Mouse (Mus musculus) heart, embryonic 12.5 days (tissue): ENCODE measurements around the gene Zbtb48. TPM values are rescaled to one million over a fixed set of nuclear protein-coding genes. Genes with fewer than 3 reads are reported as not detected.

Source experiments
- ATAC-seq: fragments of 200-750 bp; cut with Nextera tagmentation; 2 replicates; pipeline ENCODE4 v1.8.0; 2017; ENCODE audit warnings: moderate TSS enrichment, moderate library complexity; ENCODE audit not compliant: insufficient number of reproducible peaks, low FRiP score
- H3K27ac ChIP-seq: fragments of 300-500 bp; sonication (generic); 2 replicates; pipeline ENCODE4 v1.5.1; 2016; ENCODE audit warnings: mild to moderate bottlenecking, moderate library complexity; ENCODE audit not compliant: poor library complexity, severe bottlenecking
- H3K27me3 ChIP-seq: fragments of 300-500 bp; sonication (generic); replicated peaks from 2 replicates; pipeline ENCODE4 v1.6.1; 2016; ENCODE audit warnings: mild to moderate bottlenecking, moderate library complexity
- H3K36me3 ChIP-seq: fragments of 300-500 bp; sonication (generic); 2 replicates; pipeline ENCODE4 v1.6.1; 2016; ENCODE audit warnings: mild to moderate bottlenecking, moderate library complexity
- H3K4me1 ChIP-seq: fragments of 300-500 bp; sonication (generic); replicated peaks from 2 replicates; pipeline ENCODE4 v1.6.1; 2016; ENCODE audit warnings: mild to moderate bottlenecking
- H3K4me2 ChIP-seq: fragments of 300-500 bp; sonication (generic); 2 replicates; pipeline ENCODE4 v1.6.1; 2016; ENCODE audit warnings: mild to moderate bottlenecking, moderate library complexity
- H3K4me3 ChIP-seq: fragments of 300-500 bp; sonication (generic); 2 replicates; pipeline ENCODE4 v1.5.1; 2016; ENCODE audit warnings: mild to moderate bottlenecking
- H3K9ac ChIP-seq: fragments of 300-500 bp; sonication (generic); 2 replicates; pipeline ENCODE4 v1.6.1; 2016; ENCODE audit warnings: mild to moderate bottlenecking, moderate library complexity
- H3K9me3 ChIP-seq: fragments of 300-500 bp; sonication (generic); replicated peaks from 2 replicates; pipeline ENCODE4 v1.6.1; 2016; ENCODE audit warnings: mild to moderate bottlenecking, moderate library complexity
- WGBS: fragments of 180-500 bp; shearing (Covaris S2); methylation state at CpG from one replicate; pipeline ENCODE4 v1.1.7; 2016; 5-methylcytosine and 5-hydroxymethylcytosine counted together
- polyA plus RNA-seq: library from polyadenylated mRNA; unstranded; fragments of >200 nt; fragmentation: Nextera tagmentation; extraction: Ambion mirVana; gene quantifications from 2 replicates; pipeline ENCODE4 v1.2.1, GENCODE M21; 2016

The Zbtb48 gene
- polyA plus RNA-seq, 1 experiment from 2014 or later = 13.9 TPM

DNA sequence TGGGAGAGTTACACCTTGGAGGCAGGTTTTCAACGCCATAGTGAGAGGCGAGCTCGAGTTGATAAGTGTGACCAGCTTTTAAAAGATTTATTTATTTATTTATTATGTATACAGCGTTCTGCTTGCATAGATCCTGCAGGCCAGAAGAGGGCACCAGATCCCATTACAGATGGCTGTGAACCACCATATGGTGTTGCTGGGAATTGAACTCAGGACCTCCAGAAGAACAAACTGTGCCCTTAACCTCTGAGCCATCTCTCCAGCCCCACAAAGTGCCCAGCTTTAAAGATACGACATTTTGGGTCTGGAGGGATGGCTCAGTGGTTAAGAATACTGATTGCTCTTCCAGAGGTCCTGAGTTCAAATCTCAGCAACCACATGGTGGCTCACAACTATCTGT, 1.6 kb upstream of the Zbtb48 start:
- Histone ChIP-seq H3K36me3 (peaks cover 8% of the 10 kb centered on the region), H3K4me1 (peaks cover 41% of the 10 kb centered on the region), H3K9ac (no peak overlapping the region), H3K9me3 (no peaks in the 10 kb centered on the region), H3K4me2 (no peak overlapping the region), H3K4me3 (no peak overlapping the region), H3K27me3 (peaks cover 30% of the 10 kb centered on the region), H3K27ac (no peak overlapping the region)
- 36% methylated on average over 5 of the region's 5 CpGs for WGBS
- ATAC-seq = no peak

DNA sequence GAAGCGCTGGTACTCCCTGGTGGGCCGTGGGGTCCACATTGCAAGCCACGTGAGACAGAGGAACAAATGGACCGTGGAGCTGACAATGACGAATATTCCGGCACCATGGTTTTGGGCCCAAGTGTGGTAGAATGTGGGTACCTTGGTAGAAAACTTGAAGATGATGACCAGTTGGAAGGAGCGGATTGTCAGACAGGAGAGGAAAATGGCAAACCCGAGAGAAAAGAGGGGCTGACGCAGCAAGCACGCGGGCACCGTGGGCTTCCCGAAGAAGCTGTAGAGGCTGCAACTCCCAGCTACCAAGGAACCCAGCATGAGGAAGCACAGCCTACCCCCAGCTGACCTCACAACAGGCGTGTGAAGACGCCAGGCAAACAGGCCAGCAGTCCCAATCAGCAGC, 985 bp upstream of the Zbtb48 start:
- no peak overlapping the region for H3K27ac ChIP-seq
- peaks cover 11% of the 10 kb centered on the region for H3K36me3 ChIP-seq
- H3K9me3 ChIP-seq = no peaks in the 10 kb centered on the region
- peak overlapping the region; percentile 79 for H3K4me3 ChIP-seq
- peak overlapping the region; percentile 95 for H3K4me2 ChIP-seq
- ATAC-seq = no peak
- H3K27me3 ChIP-seq = peaks cover 24% of the 10 kb centered on the region
- 63% methylated on average over 15 of the region's 15 CpGs for WGBS
- peak overlapping the region; percentile 73 for H3K9ac ChIP-seq
- peaks cover 41% of the 10 kb centered on the region for H3K4me1 ChIP-seq

DNA sequence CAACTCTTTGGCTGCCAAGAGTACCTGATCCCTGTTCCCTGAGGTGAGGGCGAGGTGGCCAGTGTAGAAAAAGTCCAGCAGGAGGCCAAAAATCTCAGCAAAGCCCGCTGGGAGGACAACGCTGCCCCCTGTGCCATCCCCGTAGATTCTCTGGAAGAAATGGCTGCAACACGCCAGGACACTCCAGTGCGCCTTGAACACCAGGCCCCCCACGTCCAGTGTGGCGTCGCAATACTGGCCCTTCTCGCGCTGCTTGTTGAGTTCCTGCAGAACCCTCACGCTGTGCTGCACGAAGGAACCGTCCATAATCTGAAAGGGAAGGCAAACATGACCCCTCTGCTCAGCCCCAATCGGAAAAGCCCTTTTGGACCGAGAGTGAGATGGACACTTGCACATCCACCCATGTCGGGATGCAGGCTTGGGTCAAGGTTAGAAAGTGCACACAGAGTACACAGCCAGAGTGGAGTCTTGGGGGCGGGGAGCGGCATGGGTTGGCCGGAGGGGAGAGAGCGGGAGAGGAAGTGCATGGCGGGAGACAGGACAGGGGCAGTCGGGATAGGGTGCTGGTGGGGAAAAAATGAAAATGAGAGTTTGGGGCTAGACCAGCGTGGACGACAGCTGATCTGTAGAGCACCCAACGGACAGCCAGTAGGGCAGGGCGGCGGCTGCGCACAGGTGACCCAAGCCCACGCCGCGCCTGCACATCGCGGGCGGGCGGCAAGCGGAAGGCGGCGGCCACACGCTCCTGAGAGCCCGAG, 541 bp downstream of the Zbtb48 start:
- no peaks in the 10 kb centered on the region for H3K9me3 ChIP-seq
- peaks cover 26% of the 10 kb centered on the region for H3K36me3 ChIP-seq
- peak overlapping the region; percentile 79 for H3K4me3 ChIP-seq
- H3K4me1 ChIP-seq = peaks cover 44% of the 10 kb centered on the region
- H3K27me3 ChIP-seq = peaks cover 11% of the 10 kb centered on the region
- H3K27ac ChIP-seq = peak overlapping the region; percentile 59; the same call in 1 of the 2 replicates
- peak; percentile 71 for ATAC-seq
- H3K9ac ChIP-seq = peak overlapping the region; percentile 91
- 2% methylated on average over 41 of the region's 41 CpGs for WGBS
- peak overlapping the region; percentile 95 for H3K4me2 ChIP-seq

DNA sequence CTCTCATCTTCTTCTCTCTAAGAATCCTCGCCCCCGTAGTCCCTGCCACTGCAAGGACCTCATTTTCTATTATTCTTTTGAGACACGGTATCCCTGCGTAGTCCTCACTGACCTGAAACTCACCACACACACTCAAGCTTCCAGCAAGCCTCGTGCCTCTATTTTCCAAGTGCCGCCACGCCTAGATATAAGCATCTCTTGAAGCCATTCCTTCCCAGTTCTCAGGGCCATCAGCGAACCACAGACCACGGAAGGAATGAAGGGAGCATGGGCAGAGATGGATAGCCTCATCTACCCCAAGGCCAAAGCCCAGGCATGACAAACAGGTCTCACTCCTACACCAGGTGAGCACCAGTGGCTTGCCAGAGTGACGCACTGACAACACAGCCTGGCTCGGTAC, 2.9 kb downstream of the Zbtb48 start:
- Histone ChIP-seq H3K4me2 (no peak overlapping the region), H3K9ac (no peak overlapping the region), H3K36me3 (peaks cover 50% of the 10 kb centered on the region), H3K4me3 (no peak overlapping the region), H3K27me3 (no peaks in the 10 kb centered on the region), H3K9me3 (no peaks in the 10 kb centered on the region), H3K27ac (no peak overlapping the region), H3K4me1 (peaks cover 41% of the 10 kb centered on the region)
- ATAC-seq = no peak
- WGBS = 87% methylated on average over 11 of the region's 11 CpGs

DNA sequence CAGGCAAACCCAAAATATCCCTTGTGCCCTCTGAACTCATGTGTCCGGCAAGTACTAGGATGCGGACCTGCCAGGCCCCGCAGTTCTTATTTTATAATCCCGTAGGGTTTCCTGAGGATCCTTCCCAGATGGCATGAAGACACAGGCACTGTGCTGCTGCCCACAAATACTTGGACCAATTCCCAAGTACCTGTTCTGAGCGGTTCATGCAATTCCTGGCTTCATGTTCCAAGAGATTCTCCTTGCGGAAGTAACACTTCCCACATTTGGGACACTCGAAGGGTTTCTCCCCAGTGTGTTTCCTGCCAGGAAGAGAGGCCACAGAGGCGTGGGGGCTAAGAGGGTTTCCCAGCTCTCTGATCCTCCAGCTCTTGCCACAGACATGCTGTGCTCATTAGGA, 5.0 kb downstream of the Zbtb48 start:
- no peak overlapping the region for H3K27ac ChIP-seq
- H3K36me3 ChIP-seq = peaks cover 69% of the 10 kb centered on the region
- no peak overlapping the region for H3K9ac ChIP-seq
- H3K9me3 ChIP-seq = no peaks in the 10 kb centered on the region
- 82% methylated on average over 8 of the region's 8 CpGs for WGBS
- no peaks in the 10 kb centered on the region for H3K27me3 ChIP-seq
- no peak for ATAC-seq
- peaks cover 30% of the 10 kb centered on the region for H3K4me1 ChIP-seq
- no peak overlapping the region for H3K4me2 ChIP-seq
- H3K4me3 ChIP-seq = no peak overlapping the region

DNA sequence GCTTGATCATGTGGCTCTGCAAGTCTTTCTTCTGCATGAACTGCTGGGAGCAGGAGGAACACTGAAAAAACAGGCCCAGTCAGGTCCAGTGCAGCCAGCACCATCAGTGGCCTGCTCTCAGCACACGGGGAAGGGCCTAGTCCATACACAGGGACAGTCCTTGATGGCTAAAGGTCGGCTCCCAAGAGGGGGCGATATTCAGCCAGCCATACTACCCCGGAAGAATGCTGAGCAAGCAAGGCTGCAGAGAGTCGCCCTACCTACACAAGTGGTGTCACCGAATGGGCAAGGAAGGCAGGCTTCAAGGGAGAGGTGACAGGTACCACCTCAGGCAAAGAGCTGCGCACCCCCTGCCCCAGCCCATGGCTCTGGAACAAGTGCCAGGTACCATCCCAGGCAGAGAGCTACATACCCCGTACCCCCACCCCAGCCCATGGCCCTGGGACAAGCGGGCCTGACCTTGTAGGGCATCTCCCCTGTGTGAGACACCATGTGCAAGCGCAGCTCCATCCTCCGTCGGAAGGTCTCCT, 5.8 kb downstream of the Zbtb48 start:
- Histone ChIP-seq H3K27me3 (no peaks in the 10 kb centered on the region), H3K4me2 (no peak overlapping the region), H3K27ac (no peak overlapping the region), H3K9ac (no peak overlapping the region), H3K36me3 (peaks cover 78% of the 10 kb centered on the region), H3K4me1 (peaks cover 26% of the 10 kb centered on the region), H3K9me3 (no peaks in the 10 kb centered on the region), H3K4me3 (no peak overlapping the region)
- ATAC-seq = no peak
- 74% methylated on average over 12 of the region's 12 CpGs for WGBS

DNA sequence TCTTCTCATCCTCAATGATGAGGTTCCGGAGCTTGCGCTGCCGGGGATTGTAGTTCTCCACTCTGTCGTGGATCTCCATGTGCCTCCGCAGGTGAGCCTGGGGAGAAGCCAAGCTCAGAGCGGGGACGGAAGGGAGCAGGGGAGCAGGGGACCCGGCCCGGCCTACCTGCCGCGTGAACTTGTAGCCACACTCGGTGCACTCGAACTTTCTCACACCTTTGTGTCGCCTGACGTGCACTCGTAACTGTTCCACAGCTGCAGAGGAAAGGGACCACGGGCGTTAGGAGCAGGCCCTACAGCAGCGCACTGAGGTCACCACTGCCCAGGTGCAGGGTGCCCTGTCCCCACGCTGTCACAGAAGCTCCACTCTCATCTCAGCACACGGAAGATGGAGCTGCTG, 7.4 kb downstream of the Zbtb48 start:
- Histone ChIP-seq H3K4me2 (no peak overlapping the region), H3K27ac (no peak overlapping the region), H3K4me1 (peaks cover 10% of the 10 kb centered on the region), H3K4me3 (no peak overlapping the region), H3K9me3 (no peaks in the 10 kb centered on the region), H3K9ac (no peak overlapping the region), H3K27me3 (no peaks in the 10 kb centered on the region), H3K36me3 (peaks cover 93% of the 10 kb centered on the region)
- 91% methylated on average over 21 of the region's 21 CpGs for WGBS
- no peak for ATAC-seq

DNA sequence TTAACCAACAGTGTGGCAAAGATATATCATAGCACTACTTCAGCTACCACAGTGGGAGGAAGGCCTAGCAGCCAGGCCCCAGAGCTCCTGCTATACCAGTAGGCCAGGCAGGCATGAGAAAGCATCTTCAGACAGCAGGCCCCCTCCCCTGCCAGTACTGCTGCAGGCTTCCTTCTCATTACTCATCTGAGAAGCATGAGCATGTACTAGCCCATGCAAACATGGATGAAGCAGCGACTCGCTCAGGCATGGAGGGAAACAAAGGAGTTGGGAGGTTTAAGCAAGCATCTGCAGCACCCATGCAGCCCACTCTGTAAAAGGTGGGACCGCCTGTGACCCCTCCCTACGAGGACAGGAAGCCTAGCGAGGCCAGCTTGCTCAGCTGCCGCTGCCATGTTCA, 8.4 kb downstream of the Zbtb48 start:
- no peak overlapping the region for H3K4me3 ChIP-seq
- H3K4me1 ChIP-seq = peaks cover 5% of the 10 kb centered on the region
- no peaks in the 10 kb centered on the region for H3K27me3 ChIP-seq
- H3K4me2 ChIP-seq = no peak overlapping the region
- no peaks in the 10 kb centered on the region for H3K9me3 ChIP-seq
- ATAC-seq = no peak
- 76% methylated on average over 6 of the region's 6 CpGs for WGBS
- H3K9ac ChIP-seq = no peak overlapping the region
- peaks cover 95% of the 10 kb centered on the region for H3K36me3 ChIP-seq
- H3K27ac ChIP-seq = no peak overlapping the region

DNA sequence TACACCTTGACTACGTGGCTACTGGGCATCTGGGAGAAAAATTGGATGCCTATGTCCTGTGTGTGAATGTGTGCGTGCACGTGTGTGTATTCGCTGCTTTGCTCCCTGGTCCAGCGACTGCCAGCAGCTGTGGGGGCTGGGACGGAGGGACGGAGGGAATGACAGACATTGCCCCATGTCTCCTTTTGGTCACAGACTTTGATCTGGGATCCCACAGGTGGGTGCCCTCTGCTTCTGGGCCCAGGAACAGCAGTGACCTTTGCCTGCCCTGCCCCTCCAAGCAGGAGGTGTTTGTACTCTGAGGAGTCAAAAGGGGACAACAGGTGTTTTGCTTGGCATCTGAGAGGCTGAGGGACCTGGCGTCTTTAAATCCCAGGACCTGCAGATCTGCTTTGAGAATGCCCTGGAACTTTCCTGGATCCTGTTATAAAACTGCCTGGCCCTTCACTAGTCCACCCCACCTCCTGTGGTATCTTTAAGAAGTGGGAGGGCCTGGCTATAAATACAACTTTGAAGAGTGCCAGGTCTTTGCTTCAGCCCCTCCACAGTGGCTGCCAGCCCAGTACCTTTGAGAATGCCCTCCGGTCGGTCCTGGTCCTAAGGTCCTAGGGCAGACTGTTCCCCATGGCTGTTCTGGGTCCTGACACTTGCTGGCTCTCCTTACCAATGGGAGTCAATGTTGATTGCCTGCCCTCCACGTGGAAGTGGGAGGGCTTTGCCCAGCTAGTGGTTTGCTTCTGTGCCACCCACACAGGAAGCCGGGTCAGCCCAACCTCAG, 14.2 kb downstream of the Zbtb48 start:
- no peaks in the 10 kb centered on the region for H3K9me3 ChIP-seq
- H3K4me2 ChIP-seq = peak overlapping the region; percentile 86
- no peak for ATAC-seq
- H3K36me3 ChIP-seq = peaks cover 63% of the 10 kb centered on the region
- peak overlapping the region; percentile 67 for H3K27ac ChIP-seq
- peak overlapping the region; percentile 14 for H3K4me3 ChIP-seq
- 71% methylated on average over 12 of the region's 12 CpGs for WGBS
- H3K9ac ChIP-seq = peak overlapping the region; percentile 57
- no peaks in the 10 kb centered on the region for H3K27me3 ChIP-seq
- peaks cover 39% of the 10 kb centered on the region for H3K4me1 ChIP-seq

DNA sequence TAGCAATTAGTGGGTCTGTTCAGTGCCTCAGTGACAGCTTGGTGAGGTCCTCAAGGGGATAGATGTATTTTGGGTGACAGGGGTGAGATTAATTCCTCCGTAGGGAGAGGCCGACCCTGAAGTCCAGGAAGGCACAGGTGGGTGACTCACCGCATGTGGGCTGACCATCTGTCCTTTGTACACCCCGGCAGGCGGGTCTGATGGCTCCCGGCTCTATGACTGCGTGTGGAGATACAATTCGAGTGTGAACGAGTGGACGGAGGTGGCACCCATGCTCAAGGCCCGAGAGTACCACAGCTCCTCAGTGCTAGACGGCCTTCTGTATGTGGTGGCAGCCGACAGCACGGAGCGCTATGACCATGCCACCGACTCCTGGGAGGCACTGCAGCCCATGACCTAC, 15.4 kb downstream of the Zbtb48 start:
- Histone ChIP-seq H3K4me1 (peaks cover 51% of the 10 kb centered on the region), H3K27ac (0 out of 2 replicates have a peak overlapping the region, but pooled peaks have one; percentile 9), H3K4me3 (peak overlapping the region; percentile 72), H3K27me3 (no peaks in the 10 kb centered on the region), H3K36me3 (peaks cover 53% of the 10 kb centered on the region), H3K9me3 (no peaks in the 10 kb centered on the region), H3K4me2 (peak overlapping the region; percentile 86), H3K9ac (peak overlapping the region; percentile 91)
- 77% methylated on average over 16 of the region's 16 CpGs for WGBS
- no peak for ATAC-seq

DNA sequence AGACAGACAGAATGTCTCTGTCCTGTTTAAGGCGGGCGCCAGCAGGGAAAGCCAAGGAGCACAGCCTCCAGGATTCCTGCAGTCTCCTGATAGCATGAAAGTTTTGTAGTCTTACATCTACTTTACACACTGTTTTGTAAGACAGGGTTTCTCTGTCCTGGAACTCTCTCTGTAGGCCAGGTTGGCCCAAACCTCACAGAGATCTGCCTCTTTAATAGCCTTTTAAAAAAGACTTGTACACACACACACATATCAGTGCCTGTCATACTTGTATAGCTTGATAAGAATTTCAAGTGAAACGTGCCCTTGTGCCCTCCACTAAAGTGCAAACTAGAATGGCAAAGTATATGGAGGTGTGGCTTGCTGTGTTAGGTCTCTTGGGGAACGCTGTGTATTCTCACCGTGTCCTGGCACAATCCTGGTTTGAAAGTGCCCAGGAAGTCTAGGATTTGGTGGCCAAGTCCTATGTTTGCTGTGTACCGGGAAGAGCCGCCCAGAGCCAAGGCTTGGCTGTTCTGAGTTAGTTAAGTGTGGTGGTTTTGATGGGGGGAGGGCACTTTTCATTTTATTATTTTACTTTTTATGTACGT, 16.2 kb downstream of the Zbtb48 start:
- ATAC-seq = no peak
- peak overlapping the region; percentile 91 for H3K9ac ChIP-seq
- H3K4me3 ChIP-seq = peak overlapping the region; percentile 72
- peak overlapping the region; percentile 86 for H3K4me2 ChIP-seq
- H3K9me3 ChIP-seq = no peaks in the 10 kb centered on the region
- peak overlapping the region; percentile 95 for H3K27ac ChIP-seq
- H3K36me3 ChIP-seq = peaks cover 44% of the 10 kb centered on the region
- no peaks in the 10 kb centered on the region for H3K27me3 ChIP-seq
- WGBS = 46% methylated on average over 8 of the region's 8 CpGs
- H3K4me1 ChIP-seq = peaks cover 55% of the 10 kb centered on the region
